Mouse (Mus musculus): ENCODE measurements around the gene Wnt3. TPM values are rescaled to one million over a fixed set of nuclear protein-coding genes. Genes with fewer than 3 reads are reported as not detected.
A peak's percentile ranks its signal among the peaks of the same experiment; 100 is the strongest.

The Wnt3 gene
- polyA plus RNA-seq, 1 experiment from 2014 or later: 1.5 TPM

DNA sequence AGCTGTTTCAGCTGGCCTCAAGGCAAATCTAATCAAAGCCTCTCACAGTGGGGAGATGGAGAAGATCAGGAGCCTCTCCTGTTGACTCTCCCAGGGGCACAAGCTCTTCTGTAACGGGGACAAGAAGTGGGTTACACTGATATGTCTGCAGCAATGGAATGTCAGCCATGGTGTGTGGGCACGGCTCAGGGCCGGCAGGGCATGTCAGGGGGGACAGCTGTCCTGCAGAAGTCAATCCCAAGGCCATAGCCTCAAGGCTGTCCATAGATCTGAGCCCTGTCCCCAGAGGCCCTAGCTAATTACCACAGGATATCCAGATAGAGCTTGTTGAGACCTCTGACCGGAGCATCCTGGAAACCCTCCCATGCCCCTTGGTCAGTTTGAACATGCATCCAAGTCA, 30.9 kb downstream of the Wnt3 start:
- H3K27me3 ChIP-seq (ENCODE audit: insufficient read depth, poor library complexity, severe bottlenecking): peaks cover 74% of the 10 kb centered on the region
- H3K27ac ChIP-seq: no peak overlapping the region
- H3K9me3 ChIP-seq: no peaks in the 10 kb centered on the region
- peaks cover 13% of the 10 kb centered on the region for H3K4me1 ChIP-seq
- no peak for DNase-seq (ENCODE audit: low spot score)
- WGBS: 60% methylated on average over 4 of the region's 4 CpGs
- no peaks in the 10 kb centered on the region for H3K36me3 ChIP-seq
- no peak overlapping the region for H3K4me3 ChIP-seq

DNA sequence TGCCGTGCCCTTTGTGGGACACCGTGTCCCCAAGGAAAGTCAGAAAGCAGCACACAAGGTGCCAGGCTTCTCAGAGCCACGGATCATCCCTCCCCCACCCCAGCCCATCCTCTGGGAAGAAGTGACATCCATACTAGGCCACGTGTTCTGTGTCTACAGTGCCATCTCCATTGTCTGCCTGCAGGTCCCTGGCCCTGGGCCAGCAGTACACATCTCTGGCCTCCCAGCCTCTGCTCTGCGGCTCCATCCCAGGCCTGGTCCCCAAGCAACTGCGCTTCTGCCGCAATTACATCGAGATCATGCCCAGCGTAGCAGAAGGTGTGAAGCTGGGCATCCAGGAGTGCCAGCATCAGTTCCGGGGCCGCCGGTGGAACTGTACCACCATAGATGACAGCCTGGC, 34.0 kb downstream of the Wnt3 start:
- H3K4me1 ChIP-seq: peaks cover 19% of the 10 kb centered on the region
- no peak for DNase-seq (ENCODE audit: low spot score)
- 39% methylated on average over 12 of the region's 12 CpGs for WGBS
- no peak overlapping the region for H3K27ac ChIP-seq
- no peaks in the 10 kb centered on the region for H3K36me3 ChIP-seq
- no peaks in the 10 kb centered on the region for H3K9me3 ChIP-seq
- peaks cover 93% of the 10 kb centered on the region for H3K27me3 ChIP-seq (ENCODE audit: insufficient read depth, poor library complexity, severe bottlenecking)
- no peak overlapping the region for H3K4me3 ChIP-seq

DNA sequence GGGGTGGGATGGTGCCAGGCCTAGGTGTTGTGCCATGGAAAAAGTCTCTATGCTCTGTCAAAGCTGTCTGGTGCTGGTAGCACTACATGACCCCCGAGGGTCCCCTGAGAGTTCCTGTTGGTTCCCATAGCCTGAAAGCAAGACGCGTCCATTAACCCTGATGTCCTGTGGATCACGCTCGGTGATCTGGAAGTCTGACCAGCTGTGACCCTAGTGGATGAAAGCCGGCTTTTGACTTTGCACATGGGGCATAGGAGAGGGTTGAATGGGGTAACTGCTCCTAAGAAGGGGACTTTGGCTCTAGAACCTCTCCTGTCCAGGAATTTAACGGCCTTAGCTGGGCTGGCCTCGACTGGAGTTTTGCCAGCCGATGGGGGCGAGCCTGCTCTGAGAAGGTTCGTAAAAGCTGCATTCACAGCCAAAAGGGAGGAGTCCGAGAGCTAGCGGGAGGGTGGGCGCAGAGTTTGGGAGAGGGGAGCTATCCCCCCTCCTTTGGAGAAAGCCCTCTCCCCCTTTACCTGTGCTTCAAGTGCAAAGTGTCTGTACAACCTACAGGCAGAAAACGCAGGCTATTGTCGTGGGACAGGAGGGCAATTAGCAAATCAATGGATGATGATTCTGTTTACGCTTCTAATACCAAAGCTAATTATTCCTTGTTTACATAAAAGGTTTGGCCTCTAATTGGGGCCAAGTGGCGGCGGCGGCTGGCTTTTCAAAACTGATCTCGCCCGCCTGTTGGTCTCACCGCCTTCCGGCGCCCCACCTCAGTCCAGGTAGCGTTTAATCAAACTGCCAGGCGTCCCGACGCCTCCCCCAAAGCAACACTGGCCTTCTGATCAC, 35.0 kb downstream of the Wnt3 start:
- Histone ChIP-seq H3K36me3 (no peaks in the 10 kb centered on the region), H3K4me1 (peaks cover 19% of the 10 kb centered on the region), H3K9me3 (no peaks in the 10 kb centered on the region), H3K27ac (0 out of 2 replicates have a peak overlapping the region, but pooled peaks have one; percentile 60), H3K4me3 (peak overlapping the region; percentile 73), H3K27me3 (ENCODE audit: insufficient read depth, poor library complexity, severe bottlenecking) (peaks cover 99% of the 10 kb centered on the region)
- 4% methylated on average over 29 of the region's 29 CpGs for WGBS
- no peak for DNase-seq (ENCODE audit: low spot score)

DNA sequence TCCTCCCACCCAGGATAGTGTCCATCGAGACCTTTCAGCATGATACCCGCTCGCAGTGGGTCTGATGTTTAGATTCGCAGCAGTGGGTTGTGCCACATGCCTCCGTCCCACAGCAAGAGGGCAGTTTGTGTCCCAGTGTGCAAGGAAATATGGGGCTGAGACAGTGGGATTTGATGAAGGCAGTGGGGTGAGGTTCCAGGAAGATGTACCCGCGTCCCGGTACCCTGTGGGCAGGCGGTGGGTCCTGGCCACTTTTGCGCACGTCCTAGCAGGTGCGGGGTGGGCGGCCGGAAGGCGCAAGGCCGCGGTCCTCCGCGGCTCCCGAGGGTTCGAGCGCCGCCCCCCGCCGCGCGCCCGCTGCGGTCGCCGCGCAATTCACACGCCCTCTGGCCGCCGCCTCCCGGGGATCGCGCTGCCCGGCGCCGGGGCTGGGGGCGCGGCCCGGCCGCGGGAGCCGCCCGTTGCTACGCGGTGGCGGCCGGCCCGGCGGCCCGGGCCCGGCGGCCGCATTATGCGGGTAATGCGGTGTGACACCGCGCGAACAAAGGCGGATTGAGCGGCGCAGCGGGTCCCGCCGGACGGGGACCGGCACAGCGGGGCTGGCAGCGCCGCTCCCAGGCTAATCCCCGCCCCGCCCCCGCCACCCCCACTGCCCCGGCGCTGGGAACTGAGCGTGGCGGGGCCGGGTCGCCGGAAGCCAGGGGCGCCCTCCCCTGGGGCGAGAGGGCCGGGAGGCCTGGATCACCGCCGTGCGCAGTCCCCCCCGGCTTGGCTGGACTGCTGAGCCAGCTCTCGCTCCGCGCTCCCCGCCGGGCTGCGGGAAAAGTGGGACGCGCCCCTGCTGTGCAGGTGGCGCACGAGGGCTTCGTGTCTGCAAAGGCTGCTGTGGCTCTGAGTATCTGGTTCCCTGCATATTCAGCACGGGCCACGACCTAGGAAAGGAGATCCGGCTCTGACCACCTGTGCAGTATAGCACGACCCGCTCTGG, 36.0 kb downstream of the Wnt3 start:
- WGBS: 2% methylated on average over 102 of the region's 107 CpGs
- no peak for DNase-seq (ENCODE audit: low spot score)
- peak overlapping the region; percentile 73 for H3K4me3 ChIP-seq
- H3K9me3 ChIP-seq: no peaks in the 10 kb centered on the region
- no peaks in the 10 kb centered on the region for H3K36me3 ChIP-seq
- peak overlapping the region; percentile 60; the same call in 1 of the 2 replicates for H3K27ac ChIP-seq
- H3K27me3 ChIP-seq (ENCODE audit: insufficient read depth, poor library complexity, severe bottlenecking): peaks cover 96% of the 10 kb centered on the region
- H3K4me1 ChIP-seq: peaks cover 24% of the 10 kb centered on the region

DNA sequence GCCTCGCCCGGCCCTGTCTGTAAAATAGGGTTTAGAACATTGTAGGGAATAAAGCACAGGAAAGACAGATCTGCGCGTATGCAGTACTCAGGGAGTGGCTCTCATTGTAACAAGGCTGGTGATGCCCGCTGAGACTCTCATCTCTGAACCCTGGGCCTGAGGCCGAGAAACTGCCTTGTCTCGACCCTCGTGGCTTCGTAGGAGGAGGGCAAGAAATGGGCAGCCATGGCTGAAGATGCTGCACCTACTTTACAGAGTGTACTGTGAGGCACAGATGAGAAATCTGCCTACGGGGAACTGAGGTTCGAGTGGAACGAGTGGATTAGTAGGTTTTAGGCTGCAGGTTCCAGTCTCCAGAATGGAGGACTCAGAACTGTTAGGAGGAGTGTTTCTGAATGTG, 36.7 kb downstream of the Wnt3 start:
- DNase-seq (ENCODE audit: low spot score): no peak
- WGBS: 23% methylated on average over 12 of the region's 12 CpGs
- H3K4me3 ChIP-seq: peak overlapping the region; percentile 73
- H3K9me3 ChIP-seq: no peaks in the 10 kb centered on the region
- peaks cover 32% of the 10 kb centered on the region for H3K4me1 ChIP-seq
- no peaks in the 10 kb centered on the region for H3K36me3 ChIP-seq
- peaks cover 92% of the 10 kb centered on the region for H3K27me3 ChIP-seq (ENCODE audit: insufficient read depth, poor library complexity, severe bottlenecking)
- no peak overlapping the region for H3K27ac ChIP-seq

DNA sequence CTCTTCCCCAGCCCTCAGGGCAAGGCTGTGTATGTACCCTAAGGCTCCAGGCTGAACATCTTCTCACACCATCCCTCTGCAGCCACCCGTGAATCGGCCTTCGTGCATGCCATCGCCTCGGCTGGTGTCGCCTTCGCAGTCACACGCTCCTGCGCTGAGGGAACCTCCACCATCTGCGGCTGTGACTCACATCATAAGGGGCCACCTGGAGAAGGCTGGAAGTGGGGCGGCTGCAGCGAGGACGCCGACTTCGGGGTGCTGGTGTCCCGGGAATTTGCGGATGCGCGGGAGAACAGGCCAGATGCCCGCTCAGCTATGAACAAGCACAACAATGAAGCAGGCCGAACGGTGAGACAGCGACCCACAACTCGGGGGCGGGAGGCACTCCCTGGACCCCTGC, 37.3 kb downstream of the Wnt3 start:
- no peak overlapping the region for H3K27ac ChIP-seq
- H3K9me3 ChIP-seq: no peaks in the 10 kb centered on the region
- no peaks in the 10 kb centered on the region for H3K36me3 ChIP-seq
- no peak for DNase-seq (ENCODE audit: low spot score)
- H3K4me3 ChIP-seq: no peak overlapping the region
- H3K27me3 ChIP-seq (ENCODE audit: insufficient read depth, poor library complexity, severe bottlenecking): peaks cover 89% of the 10 kb centered on the region
- H3K4me1 ChIP-seq: peaks cover 36% of the 10 kb centered on the region
- 83% methylated on average over 25 of the region's 25 CpGs for WGBS

DNA sequence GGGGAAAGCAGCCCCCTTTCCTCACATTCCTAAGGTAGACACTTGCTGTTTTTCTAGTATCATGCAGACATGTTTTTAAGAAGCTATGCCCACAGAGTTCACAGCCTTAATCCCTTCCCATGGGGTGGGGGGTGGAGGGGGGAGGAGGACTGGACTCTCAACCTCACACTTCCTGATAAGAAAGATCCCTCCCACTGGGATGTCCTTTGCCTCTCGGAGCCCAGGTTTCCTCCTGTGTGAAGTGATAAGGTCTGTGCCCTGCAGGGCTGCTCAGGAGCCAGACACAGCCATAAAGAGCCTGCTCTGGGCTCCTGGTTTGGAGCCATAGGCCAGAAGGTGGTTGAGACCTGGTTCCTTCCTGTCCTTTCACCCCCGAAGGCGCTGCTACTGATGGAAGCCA, 40.9 kb downstream of the Wnt3 start:
- Histone ChIP-seq H3K36me3 (no peaks in the 10 kb centered on the region), H3K27ac (no peak overlapping the region), H3K4me1 (peaks cover 27% of the 10 kb centered on the region), H3K27me3 (ENCODE audit: insufficient read depth, poor library complexity, severe bottlenecking) (peaks cover 53% of the 10 kb centered on the region), H3K9me3 (no peaks in the 10 kb centered on the region), H3K4me3 (no peak overlapping the region)
- DNase-seq (ENCODE audit: low spot score): no peak
- WGBS: 11% methylated on average over 3 of the region's 3 CpGs

DNA sequence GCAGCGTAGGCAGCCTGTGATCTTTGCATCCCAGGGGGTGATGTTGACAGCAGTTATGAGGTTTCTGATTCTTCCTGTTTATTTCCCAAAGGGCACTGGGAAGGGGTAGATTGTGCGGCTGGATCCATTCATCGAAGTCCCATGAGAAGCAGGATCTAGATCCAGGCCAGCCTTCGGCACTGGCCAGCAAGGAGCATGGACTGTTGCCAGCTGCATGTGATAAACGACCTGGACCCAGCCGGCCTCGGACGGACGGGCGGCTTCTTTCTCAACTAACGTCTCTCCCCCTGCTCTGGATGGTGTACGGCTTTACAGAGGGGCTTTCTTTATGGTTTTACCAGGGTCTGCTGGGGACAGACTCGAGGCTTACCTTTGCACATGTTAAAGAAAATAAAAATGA, 42.0 kb downstream of the Wnt3 start:
- peaks cover 41% of the 10 kb centered on the region for H3K27me3 ChIP-seq (ENCODE audit: insufficient read depth, poor library complexity, severe bottlenecking)
- DNase-seq (ENCODE audit: low spot score): no peak
- 64% methylated on average over 13 of the region's 13 CpGs for WGBS
- no peaks in the 10 kb centered on the region for H3K9me3 ChIP-seq
- H3K4me3 ChIP-seq: no peak overlapping the region
- H3K4me1 ChIP-seq: peaks cover 22% of the 10 kb centered on the region
- 0 out of 2 replicates have a peak, but pooled peaks cover 1% of the 10 kb centered on the region for H3K36me3 ChIP-seq
- no peak overlapping the region for H3K27ac ChIP-seq

DNA sequence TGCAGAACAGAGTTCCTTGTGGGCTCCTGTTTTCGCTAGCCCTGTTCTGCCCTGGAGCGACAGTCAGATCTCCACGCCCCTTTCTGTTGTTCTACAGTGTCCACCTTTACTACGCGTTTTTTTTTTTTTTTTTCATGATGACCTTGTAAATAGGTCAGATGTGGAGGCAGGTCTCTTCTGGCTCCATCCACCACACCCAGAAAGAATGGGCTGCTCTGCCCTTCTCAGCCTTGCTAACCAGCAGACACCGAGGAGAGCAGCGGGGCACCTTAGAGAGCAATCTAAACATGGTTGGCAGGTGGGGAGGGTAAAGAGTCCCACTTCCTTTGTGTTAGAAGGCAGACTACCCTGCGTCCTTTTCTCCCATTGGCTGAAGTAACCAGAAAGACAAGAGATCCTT, 42.8 kb downstream of the Wnt3 start:
- H3K27me3 ChIP-seq (ENCODE audit: insufficient read depth, poor library complexity, severe bottlenecking): peaks cover 34% of the 10 kb centered on the region
- H3K4me1 ChIP-seq: peaks cover 22% of the 10 kb centered on the region
- no peaks in the 10 kb centered on the region for H3K9me3 ChIP-seq
- H3K27ac ChIP-seq: no peak overlapping the region
- 0 out of 2 replicates have a peak, but pooled peaks cover 7% of the 10 kb centered on the region for H3K36me3 ChIP-seq
- DNase-seq (ENCODE audit: low spot score): no peak
- H3K4me3 ChIP-seq: no peak overlapping the region
- WGBS: 79% methylated on average over 8 of the region's 8 CpGs

DNA sequence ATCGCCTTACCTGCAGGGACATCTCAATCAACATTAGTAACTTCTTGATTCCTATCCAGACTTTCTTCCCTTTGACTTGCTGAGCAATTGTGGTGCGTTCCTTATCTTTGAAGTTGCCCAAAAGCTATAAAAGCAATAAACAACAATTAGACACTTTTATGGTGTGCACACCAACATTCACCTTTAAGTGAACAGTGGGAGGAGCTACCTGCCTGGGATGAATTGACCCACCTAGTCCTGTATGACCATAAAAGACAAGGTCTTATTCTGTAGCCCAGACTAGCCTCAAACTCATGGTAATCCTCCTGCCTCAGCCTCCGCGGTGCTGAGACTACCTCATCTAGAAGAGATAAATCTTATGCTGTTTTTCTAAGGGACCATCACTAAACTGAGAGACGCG, 53.3 kb downstream of the Wnt3 start:
- WGBS: 92% methylated on average over 6 of the region's 6 CpGs
- no peak for DNase-seq (ENCODE audit: low spot score)
- no peak overlapping the region for H3K27ac ChIP-seq
- H3K9me3 ChIP-seq: no peaks in the 10 kb centered on the region
- no peaks in the 10 kb centered on the region for H3K4me1 ChIP-seq
- no peak overlapping the region for H3K4me3 ChIP-seq
- H3K27me3 ChIP-seq (ENCODE audit: insufficient read depth, poor library complexity, severe bottlenecking): no peaks in the 10 kb centered on the region
- peaks cover 47% of the 10 kb centered on the region for H3K36me3 ChIP-seq

DNA sequence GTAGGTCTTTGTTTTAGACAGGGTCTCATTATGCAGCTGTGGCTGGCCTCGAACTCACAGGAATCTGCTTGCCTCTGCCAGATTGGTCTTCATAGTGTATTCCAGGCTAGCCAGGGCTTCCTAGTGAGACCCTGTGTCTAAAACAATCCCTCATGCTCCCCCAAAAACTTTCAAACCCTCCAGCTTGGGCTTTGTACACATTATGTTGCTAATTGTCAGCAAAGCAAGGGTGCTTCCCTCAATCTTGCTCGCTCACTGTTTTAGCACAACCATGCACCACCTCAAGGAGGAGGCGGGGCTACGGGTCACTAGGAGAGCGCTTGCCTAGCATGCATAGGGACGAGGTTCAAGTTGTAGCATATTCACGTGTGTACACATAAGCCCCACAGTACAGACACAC, 54.9 kb downstream of the Wnt3 start:
- Histone ChIP-seq H3K4me1 (no peaks in the 10 kb centered on the region), H3K4me3 (no peak overlapping the region), H3K27me3 (ENCODE audit: insufficient read depth, poor library complexity, severe bottlenecking) (no peaks in the 10 kb centered on the region), H3K9me3 (no peaks in the 10 kb centered on the region), H3K27ac (no peak overlapping the region), H3K36me3 (peaks cover 33% of the 10 kb centered on the region)
- no peak for DNase-seq (ENCODE audit: low spot score)
- 82% methylated on average over 7 of the region's 7 CpGs for WGBS

DNA sequence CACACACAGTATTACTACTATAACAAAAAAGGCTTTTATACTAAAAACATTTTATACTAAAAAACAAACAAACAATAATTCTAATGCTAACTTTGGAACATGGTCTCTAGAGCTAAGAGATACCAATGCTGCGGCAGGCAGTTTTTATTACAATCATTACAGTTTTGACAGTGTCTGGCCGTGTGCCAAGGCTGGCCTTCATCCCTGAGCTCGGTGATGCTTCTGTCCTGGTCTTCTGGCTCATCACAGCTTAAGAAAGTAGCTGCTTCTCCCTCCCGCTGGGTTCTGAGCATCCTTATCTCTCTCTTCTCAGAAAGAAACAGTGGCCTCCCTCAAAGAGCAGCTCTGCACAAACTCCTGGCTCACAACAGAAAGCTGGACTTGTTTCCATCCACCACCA, 56.0 kb downstream of the Wnt3 start:
- Histone ChIP-seq H3K27me3 (ENCODE audit: insufficient read depth, poor library complexity, severe bottlenecking) (no peaks in the 10 kb centered on the region), H3K36me3 (peaks cover 24% of the 10 kb centered on the region; the same call in 1 of the 2 replicates), H3K4me3 (no peak overlapping the region), H3K4me1 (no peaks in the 10 kb centered on the region), H3K9me3 (no peaks in the 10 kb centered on the region), H3K27ac (no peak overlapping the region)
- WGBS: 42% methylated on average over 4 of the region's 4 CpGs
- no peak for DNase-seq (ENCODE audit: low spot score)

DNA sequence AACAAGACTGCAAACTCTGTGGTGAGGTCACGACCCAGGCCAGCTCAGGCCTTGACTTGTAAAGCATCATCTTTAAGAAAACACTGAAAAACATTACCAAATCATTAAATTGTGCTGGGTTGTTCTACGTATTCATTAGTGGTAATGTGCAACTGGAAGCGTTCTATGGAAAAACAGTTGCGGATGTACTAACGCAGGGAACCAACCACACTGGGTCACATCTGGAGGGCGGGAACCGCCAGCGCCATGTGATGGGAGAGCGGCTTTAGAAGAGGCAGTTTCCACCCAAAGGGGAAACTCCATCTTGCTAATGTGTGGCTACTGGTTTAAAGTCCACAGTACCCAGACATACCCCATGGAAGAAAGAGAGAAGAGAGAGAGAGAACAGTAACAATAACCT, 56.5 kb downstream of the Wnt3 start:
- 91% methylated on average over 9 of the region's 9 CpGs for WGBS
- DNase-seq (ENCODE audit: low spot score): no peak
- Histone ChIP-seq H3K36me3 (peaks cover 22% of the 10 kb centered on the region; the same call in 1 of the 2 replicates), H3K4me1 (no peaks in the 10 kb centered on the region), H3K27me3 (ENCODE audit: insufficient read depth, poor library complexity, severe bottlenecking) (no peaks in the 10 kb centered on the region), H3K4me3 (no peak overlapping the region), H3K9me3 (no peaks in the 10 kb centered on the region), H3K27ac (no peak overlapping the region)

All from heart, embryonic 10.5 days (tissue).